Mouse (Mus musculus) MEL (cell line): Measurements from ENCODE around the gene Tfap2d.

Source experiments
- CHD2 ChIP-seq: IDR thresholded peaks from 2 replicates; pipeline ENCODE4 v1.6.1; 2011; ENCODE audit warnings: low read length, improper control_type of control experiment
- CTCF ChIP-seq, 3 experiments: IDR thresholded peaks in 2 of 3; conservative IDR thresholded peaks in 1 of 3; 2 replicates each; pipeline ENCODE4 v1.5.1; 2011 to 2012; ENCODE audit warnings: low read length in 3 of 3, low read depth in 2 of 3, mild to moderate bottlenecking in 2 of 3, improper control_type of control experiment in 1 of 3, inconsistent platforms in 1 of 3, mixed read lengths in 1 of 3, moderate library complexity in 1 of 3; ENCODE audit not compliant: control insufficient read depth in 1 of 3, insufficient read depth in 1 of 3, poor library complexity in 1 of 3, severe bottlenecking in 1 of 3
- E2F4 ChIP-seq: IDR thresholded peaks from 2 replicates; pipeline ENCODE4 v1.6.1; 2011; ENCODE audit warnings: low read depth, low read length, improper control_type of control experiment, borderline replicate concordance
- HCFC1 ChIP-seq: IDR thresholded peaks from 2 replicates; pipeline ENCODE4 v1.6.1; 2012; ENCODE audit warnings: low read depth, mild to moderate bottlenecking, inconsistent platforms, low read length, improper control_type of control experiment, moderate library complexity
- JUND ChIP-seq: IDR thresholded peaks from 2 replicates; pipeline ENCODE4 v1.6.1; 2011; ENCODE audit warnings: low read depth, mild to moderate bottlenecking, improper control_type of control experiment, low read length
- MAFK ChIP-seq: IDR thresholded peaks from 2 replicates; pipeline ENCODE4 v1.6.1; 2011; ENCODE audit warnings: low read depth, mild to moderate bottlenecking, low read length, improper control_type of control experiment, borderline replicate concordance
- MEF2A ChIP-seq: IDR thresholded peaks from 2 replicates; pipeline ENCODE4 v1.6.1; 2014; ENCODE audit warnings: low read depth, mild to moderate bottlenecking, inconsistent platforms, low read length, improper control_type of control experiment; ENCODE audit not compliant: poor library complexity, insufficient replicate concordance, severe bottlenecking; ENCODE audit errors: extremely low read depth
- MXI1 ChIP-seq: IDR thresholded peaks from 2 replicates; pipeline ENCODE4 v1.6.1; 2011; ENCODE audit warnings: mild to moderate bottlenecking, low read depth, low read length, improper control_type of control experiment
- POLR2AphosphoS5 ChIP-seq: IDR thresholded peaks from 2 replicates; pipeline ENCODE4 v1.6.1; 2012; ENCODE audit warnings: low read depth, borderline replicate concordance, mild to moderate bottlenecking, inconsistent platforms, low read length, moderate library complexity, mixed read lengths
- SIN3A ChIP-seq: IDR thresholded peaks from 2 replicates; pipeline ENCODE4 v1.6.1; 2012; ENCODE audit warnings: low read length, improper control_type of control experiment, inconsistent platforms
- ZMIZ1 ChIP-seq: IDR thresholded peaks from 2 replicates; pipeline ENCODE4 v1.6.1; 2012; ENCODE audit warnings: low read depth, mild to moderate bottlenecking, inconsistent platforms, low read length, improper control_type of control experiment, moderate library complexity

- TF ChIP-seq SIN3A (no peak), CTCF (IDR thresholded peaks at IDR 0.05 in 2 of 3, conservative IDR thresholded peaks at IDR 0.05 in 1 of 3; ENCODE audit: control insufficient read depth in 1 of 3, insufficient read depth in 1 of 3, low read depth in 2 of 3, low read length in 3 of 3, poor library complexity in 1 of 3, severe bottlenecking in 1 of 3) (peak in 2 of 3 experiments; percentile 52 to 69; a peak in 4 of 6 replicates), MXI1 (no peak), HCFC1 (no peak), CHD2 (no peak), MAFK (no peak), POLR2AphosphoS5 (no peak), MEF2A (no peak), E2F4 (no peak), ZMIZ1 (no peak), JUND (no peak)
These were observed 76.0 kb downstream of the Tfap2d start for GRCm38 (mm10) chr1:19178742-19179397.
